Mouse (Mus musculus): ENCODE results near the gene Spag6. TPM values are rescaled to one million over a fixed set of nuclear protein-coding genes. Genes with fewer than 3 reads are reported as not detected.

Spag6 gene
- total and polyA plus RNA-seq, 2 experiments from 2014 or later = 0.10 TPM; not detected in 1

DNA sequence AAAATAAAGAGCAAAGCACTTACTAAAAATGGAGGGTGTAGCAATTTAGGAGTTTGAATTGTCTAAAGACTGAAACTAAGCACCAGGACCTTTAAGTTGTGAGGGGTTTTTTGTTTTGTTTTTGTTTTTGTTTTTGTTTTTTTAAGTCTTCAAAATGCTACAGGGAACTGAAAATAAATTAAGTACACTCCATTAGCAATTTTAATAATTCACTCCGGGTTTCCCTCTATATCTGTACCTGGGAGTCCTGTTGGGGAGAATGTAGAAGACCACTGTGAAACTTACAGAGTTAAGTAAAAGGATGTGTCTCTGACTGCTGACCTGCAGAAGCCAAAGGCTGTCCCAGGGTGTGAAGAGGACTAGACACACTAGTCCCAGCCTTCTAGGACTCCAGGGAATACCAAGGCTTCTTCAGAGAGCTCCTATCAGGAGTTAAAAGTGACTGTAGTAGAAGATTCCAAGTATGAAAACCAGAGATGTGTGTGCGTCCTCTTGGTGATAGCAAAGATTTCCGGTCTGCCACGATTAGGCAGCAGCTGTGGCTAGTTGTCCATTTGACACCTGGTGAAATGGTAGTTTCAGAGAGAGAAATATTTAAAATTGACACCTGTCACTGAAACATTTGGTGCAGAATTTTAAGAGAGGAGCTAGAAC, 3.9 kb downstream of the Spag6 start:
- Histone ChIP-seq H3K36me3 (replicated peaks; ENCODE audit: control insufficient read depth, insufficient read depth, low read length) (no peaks in the 10 kb centered on the region), H3K9ac (replicated peaks; ENCODE audit: low read depth, low read length) (no peak overlapping the region), H3K4me1 (ENCODE audit: control insufficient read depth, insufficient read depth) (peaks cover 3% of the 10 kb centered on the region; the same call in 1 of the 2 replicates), H3K27me3 (ENCODE audit: control insufficient read depth, insufficient read depth, low read length) (peaks cover 79% of the 10 kb centered on the region), H3K4me2 (ENCODE audit: low read depth, low read length) (no peak overlapping the region), H3K9me3 (replicated peaks; ENCODE audit: control insufficient read depth, low read length) (no peaks in the 10 kb centered on the region), H3K4me3 (ENCODE audit: low read depth, low read length) (no peak overlapping the region), H3K27ac (ENCODE audit: low read depth) (no peak overlapping the region)
- TF ChIP-seq CTCF (IDR thresholded peaks at IDR 0.05; ENCODE audit: low read depth) (no peak), EP300 (IDR thresholded peaks at IDR 0.05; ENCODE audit: low read depth) (no peak)
- 7% methylated on average over 4 of the region's 4 CpGs for WGBS
- DNase-seq (ENCODE audit: low spot score) = no peak
- no peak for ATAC-seq (ENCODE audit: insufficient read depth, low read depth)

DNA sequence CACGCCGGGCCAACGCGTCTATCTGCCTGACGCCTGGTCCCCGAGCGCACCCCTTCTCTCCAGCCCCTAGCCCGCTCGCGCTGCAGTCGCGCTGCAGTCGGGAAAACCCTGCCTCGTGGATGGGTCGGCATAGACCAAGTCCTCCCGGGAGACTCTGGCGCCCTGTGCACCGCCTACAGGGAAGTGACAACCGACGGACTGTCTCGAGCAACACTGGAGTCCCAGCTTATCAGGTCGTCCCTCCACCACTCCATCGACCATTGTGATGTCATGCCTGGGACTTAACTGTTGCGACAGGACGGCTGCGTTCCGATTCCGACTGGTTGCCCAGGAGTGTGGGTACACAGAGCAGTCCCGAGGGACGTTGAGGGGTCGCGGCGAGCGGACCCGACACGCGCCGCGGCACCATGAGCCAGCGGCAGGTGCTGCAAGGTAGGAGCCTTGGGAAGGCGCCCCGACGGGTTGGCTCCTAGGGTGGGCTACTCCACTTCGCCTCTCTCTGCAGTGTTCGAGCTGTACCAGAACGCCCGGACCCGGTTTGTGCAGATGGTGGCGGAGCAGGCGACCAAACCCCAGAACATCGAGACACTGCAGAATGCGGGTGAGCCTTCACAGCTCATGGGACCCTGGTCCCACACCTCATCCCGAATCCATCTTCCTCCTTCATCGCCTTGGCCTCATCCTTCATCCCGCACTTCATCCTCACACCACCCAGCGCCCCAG, 5.0 kb downstream of the Spag6 start:
- no peaks in the 10 kb centered on the region; the same call in 1 of the 2 replicates for H3K4me1 ChIP-seq (ENCODE audit: control insufficient read depth, insufficient read depth)
- H3K9me3 ChIP-seq (replicated peaks; ENCODE audit: control insufficient read depth, low read length) = no peaks in the 10 kb centered on the region
- TF ChIP-seq CTCF (IDR thresholded peaks at IDR 0.05; ENCODE audit: low read depth) (no peak), EP300 (IDR thresholded peaks at IDR 0.05; ENCODE audit: low read depth) (no peak)
- 1% methylated on average over 56 of the region's 56 CpGs for WGBS
- peak overlapping the region; percentile 31 for H3K4me3 ChIP-seq (ENCODE audit: low read depth, low read length)
- no peaks in the 10 kb centered on the region for H3K36me3 ChIP-seq (replicated peaks; ENCODE audit: control insufficient read depth, insufficient read depth, low read length)
- DNase-seq (ENCODE audit: low spot score) = no peak
- H3K27ac ChIP-seq (ENCODE audit: low read depth) = no peak overlapping the region
- H3K27me3 ChIP-seq (ENCODE audit: control insufficient read depth, insufficient read depth, low read length) = peaks cover 73% of the 10 kb centered on the region
- ATAC-seq (ENCODE audit: insufficient read depth, low read depth) = no peak
- H3K9ac ChIP-seq (replicated peaks; ENCODE audit: low read depth, low read length) = no peak overlapping the region
- peak overlapping the region; percentile 39 for H3K4me2 ChIP-seq (ENCODE audit: low read depth, low read length)

DNA sequence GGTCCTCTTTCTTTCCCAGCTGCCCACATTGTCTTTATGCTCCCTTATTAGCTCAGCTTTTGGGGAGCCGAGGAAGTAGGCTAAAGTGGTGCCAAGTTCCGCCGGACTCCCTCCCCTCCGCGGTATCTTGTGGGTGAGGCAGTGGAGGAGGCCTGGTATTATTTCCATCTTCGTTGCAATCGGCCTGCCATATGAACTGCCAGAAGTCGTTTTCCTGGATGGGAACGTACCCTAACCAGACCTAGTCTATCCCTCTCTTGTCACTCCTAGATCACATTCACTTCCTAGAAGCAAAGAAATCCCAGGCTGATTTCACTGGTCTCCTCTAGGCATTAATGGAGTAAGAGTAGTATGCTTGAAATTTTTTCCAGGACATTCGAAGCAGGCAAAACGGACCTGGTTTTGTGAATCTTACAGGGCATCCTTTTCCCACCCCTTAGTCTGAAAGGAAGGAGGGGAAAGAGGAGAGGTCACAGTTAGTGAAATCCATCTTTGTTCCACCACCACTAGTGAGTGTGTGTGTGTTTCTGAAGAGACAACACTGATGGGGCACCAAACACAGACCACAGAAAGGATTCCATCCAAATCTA, 5.7 kb downstream of the Spag6 start:
- Histone ChIP-seq H3K9me3 (replicated peaks; ENCODE audit: control insufficient read depth, low read length) (no peaks in the 10 kb centered on the region), H3K4me2 (ENCODE audit: low read depth, low read length) (no peak overlapping the region), H3K9ac (replicated peaks; ENCODE audit: low read depth, low read length) (no peak overlapping the region), H3K36me3 (replicated peaks; ENCODE audit: control insufficient read depth, insufficient read depth, low read length) (no peaks in the 10 kb centered on the region), H3K4me3 (ENCODE audit: low read depth, low read length) (peak overlapping the region; percentile 31; the same call in 1 of the 2 replicates), H3K27ac (ENCODE audit: low read depth) (no peak overlapping the region), H3K4me1 (ENCODE audit: control insufficient read depth, insufficient read depth) (no peaks in the 10 kb centered on the region), H3K27me3 (ENCODE audit: control insufficient read depth, insufficient read depth, low read length) (peaks cover 75% of the 10 kb centered on the region)
- no peak for TF ChIP-seq CTCF (IDR thresholded peaks at IDR 0.05; ENCODE audit: low read depth)
- ATAC-seq (ENCODE audit: insufficient read depth, low read depth) = no peak
- DNase-seq (ENCODE audit: low spot score) = no peak
- 2% methylated on average over 11 of the region's 11 CpGs for WGBS

DNA sequence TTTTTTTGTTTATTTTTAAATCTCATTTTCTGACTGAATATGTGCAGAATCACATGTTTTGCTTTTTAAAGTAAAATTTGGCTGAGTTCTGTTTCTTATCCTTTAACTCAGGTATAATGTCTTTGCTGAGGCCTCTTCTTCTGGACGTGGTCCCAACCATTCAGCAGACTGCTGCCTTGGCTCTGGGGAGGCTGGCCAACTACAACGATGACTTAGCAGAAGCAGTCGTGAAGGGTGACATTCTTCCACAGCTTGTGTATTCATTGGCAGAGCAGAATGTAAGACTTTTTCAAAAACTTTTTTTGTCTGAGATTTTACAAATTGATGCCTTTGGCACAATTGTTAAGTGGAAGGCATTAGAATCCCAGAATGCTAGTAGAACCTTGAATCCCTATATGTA, 16.5 kb downstream of the Spag6 start:
- Histone ChIP-seq H3K27me3 (ENCODE audit: control insufficient read depth, insufficient read depth, low read length) (no peaks in the 10 kb centered on the region), H3K9me3 (replicated peaks; ENCODE audit: control insufficient read depth, low read length) (no peaks in the 10 kb centered on the region), H3K9ac (replicated peaks; ENCODE audit: low read depth, low read length) (no peak overlapping the region), H3K27ac (ENCODE audit: low read depth) (no peak overlapping the region), H3K36me3 (replicated peaks; ENCODE audit: control insufficient read depth, insufficient read depth, low read length) (no peaks in the 10 kb centered on the region), H3K4me1 (ENCODE audit: control insufficient read depth, insufficient read depth) (no peaks in the 10 kb centered on the region), H3K4me2 (ENCODE audit: low read depth, low read length) (no peak overlapping the region), H3K4me3 (ENCODE audit: low read depth, low read length) (no peak overlapping the region)
- DNase-seq (ENCODE audit: low spot score) = no peak
- TF ChIP-seq CTCF (IDR thresholded peaks at IDR 0.05; ENCODE audit: low read depth) (no peak), EP300 (IDR thresholded peaks at IDR 0.05; ENCODE audit: low read depth) (no peak)
- no peak for ATAC-seq (ENCODE audit: insufficient read depth, low read depth)
- WGBS = 59% methylated on average over 3 of the region's 3 CpGs

DNA sequence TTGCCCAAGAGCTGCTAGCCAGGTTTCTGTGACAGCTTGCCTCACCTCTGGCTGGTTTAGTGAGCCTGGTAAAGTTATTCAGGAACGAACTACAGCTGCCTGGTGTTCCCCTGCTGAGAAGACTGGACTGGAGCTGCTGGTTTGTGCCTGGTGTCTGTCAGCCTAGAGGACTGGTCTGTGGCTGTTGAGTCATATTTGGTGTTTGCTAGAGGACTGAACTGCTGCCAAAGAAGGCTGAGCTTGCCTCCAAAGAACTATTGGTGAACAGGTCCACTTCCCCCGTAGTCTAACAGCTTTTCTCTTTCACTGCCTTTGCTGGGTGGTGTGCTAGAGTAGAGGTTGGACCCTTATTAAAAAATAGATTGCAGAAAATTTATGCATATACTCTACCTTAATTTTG, 19.2 kb downstream of the Spag6 start:
- Histone ChIP-seq H3K9me3 (replicated peaks; ENCODE audit: control insufficient read depth, low read length) (no peaks in the 10 kb centered on the region), H3K4me1 (ENCODE audit: control insufficient read depth, insufficient read depth) (no peaks in the 10 kb centered on the region), H3K27me3 (ENCODE audit: control insufficient read depth, insufficient read depth, low read length) (no peaks in the 10 kb centered on the region), H3K4me3 (ENCODE audit: low read depth, low read length) (no peak overlapping the region), H3K9ac (replicated peaks; ENCODE audit: low read depth, low read length) (no peak overlapping the region), H3K4me2 (ENCODE audit: low read depth, low read length) (no peak overlapping the region), H3K36me3 (replicated peaks; ENCODE audit: control insufficient read depth, insufficient read depth, low read length) (no peaks in the 10 kb centered on the region), H3K27ac (ENCODE audit: low read depth) (no peak overlapping the region)
- ATAC-seq (ENCODE audit: insufficient read depth, low read depth) (no peak), DNase-seq (ENCODE audit: low spot score) (no peak)
- TF ChIP-seq EP300 (IDR thresholded peaks at IDR 0.05; ENCODE audit: low read depth) (no peak), CTCF (IDR thresholded peaks at IDR 0.05; ENCODE audit: low read depth) (no peak)
- WGBS = 67% methylated on average over 2 of the region's 2 CpGs
